Mouse (Mus musculus): ENCODE results near the gene Etl4. TPM values are rescaled to one million over a fixed set of nuclear protein-coding genes. Genes with fewer than 3 reads are reported as not detected.

Gene Etl4
- total and polyA plus RNA-seq, 3 experiments = not detected

DNA sequence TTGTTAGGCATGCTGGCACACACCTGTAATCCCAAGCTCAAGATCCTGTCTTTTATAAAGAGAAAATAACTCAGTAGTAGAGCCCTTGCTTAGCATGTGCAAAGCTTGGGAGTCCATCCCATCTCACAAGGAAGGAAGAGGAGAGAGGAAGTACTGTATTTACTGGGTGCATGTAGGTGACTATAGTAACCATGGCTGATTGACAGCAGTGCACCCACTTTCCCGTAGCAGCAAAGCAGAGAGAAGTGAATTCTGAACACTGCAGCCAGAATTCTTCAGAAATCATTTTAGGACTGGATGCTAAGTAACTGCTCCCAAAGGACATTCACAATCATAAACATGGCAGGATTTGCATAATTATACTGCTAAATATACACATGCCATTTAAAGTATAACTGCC is 838.1 kb downstream of the Etl4 start:
- Histone ChIP-seq H3K9me3 (replicated peaks; ENCODE audit: insufficient read depth, low read length) (no peaks in the 10 kb centered on the region), H3K36me3 (ENCODE audit: control insufficient read depth in 1 of 2, insufficient read depth in 2 of 2, low read length in 2 of 2) (no peaks in the 10 kb centered on the region), H3K4me3 (ENCODE audit: control insufficient read depth in 1 of 2, insufficient read depth in 1 of 2, low read depth in 2 of 2, low read length in 2 of 2) (no peak overlapping the region), H3K27me3 (ENCODE audit: control insufficient read depth in 1 of 2, insufficient read depth in 2 of 2, low read length in 2 of 2) (no peaks in the 10 kb centered on the region), H3K27ac (ENCODE audit: control insufficient read depth, low read depth, low read length) (no peak overlapping the region), H3K79me2 (ENCODE audit: control insufficient read depth, insufficient read depth, low read length, poor library complexity) (no peaks in the 10 kb centered on the region), H3K9ac (ENCODE audit: control insufficient read depth, low read depth, low read length, poor library complexity, severe bottlenecking) (no peak overlapping the region), H3K4me1 (ENCODE audit: control insufficient read depth in 1 of 2, insufficient read depth in 2 of 2, low read length in 2 of 2) (no peaks in the 10 kb centered on the region)
- TF ChIP-seq POLR2AphosphoS5 (IDR thresholded peaks at IDR 0.05; ENCODE audit: borderline replicate concordance, low read depth, low read length) (no peak), CHD2 (IDR thresholded peaks at IDR 0.05; ENCODE audit: low read length) (no peak), TAL1 (IDR thresholded peaks at IDR 0.05; ENCODE audit: low read length) (no peak), KAT2A (conservative IDR thresholded peaks at IDR 0.05; ENCODE audit: low read depth, low read length) (no peak), GATA1 (IDR thresholded peaks at IDR 0.05; ENCODE audit: low read depth, low read length) (no peak), NRF1 (IDR thresholded peaks at IDR 0.05; ENCODE audit: insufficient read depth, low read depth, low read length, poor library complexity, severe bottlenecking) (no peak), UBTF (IDR thresholded peaks at IDR 0.05; ENCODE audit: borderline replicate concordance, insufficient read depth, low read depth, low read length) (no peak), USF1 (IDR thresholded peaks at IDR 0.05; ENCODE audit: low read depth, low read length) (no peak), MAFK (IDR thresholded peaks at IDR 0.05; ENCODE audit: borderline replicate concordance, low read depth, low read length) (no peak), NELFE (IDR thresholded peaks at IDR 0.05; ENCODE audit: low read depth, low read length) (no peak), POLR2AphosphoS2 (IDR thresholded peaks at IDR 0.05; ENCODE audit: low read length) (no peak), MEF2A (IDR thresholded peaks at IDR 0.05; ENCODE audit: extremely low read depth, insufficient replicate concordance, low read depth, low read length, poor library complexity, severe bottlenecking) (no peak), ZKSCAN1 (IDR thresholded peaks at IDR 0.05; ENCODE audit: low read depth, low read length) (no peak), USF2 (IDR thresholded peaks at IDR 0.05; ENCODE audit: borderline replicate concordance in 1 of 2, insufficient read depth in 1 of 2, low read depth in 1 of 2, low read length in 2 of 2) (no peak), CTCF (IDR thresholded peaks at IDR 0.05 in 2 of 3, conservative IDR thresholded peaks at IDR 0.05 in 1 of 3; ENCODE audit: control insufficient read depth in 1 of 3, insufficient read depth in 1 of 3, low read depth in 2 of 3, low read length in 3 of 3, poor library complexity in 1 of 3, severe bottlenecking in 1 of 3) (no peak), TBP (IDR thresholded peaks at IDR 0.05; ENCODE audit: low read depth, low read length) (no peak)
- DNase-seq (ENCODE audit: low read depth, low spot score) = no peak

DNA sequence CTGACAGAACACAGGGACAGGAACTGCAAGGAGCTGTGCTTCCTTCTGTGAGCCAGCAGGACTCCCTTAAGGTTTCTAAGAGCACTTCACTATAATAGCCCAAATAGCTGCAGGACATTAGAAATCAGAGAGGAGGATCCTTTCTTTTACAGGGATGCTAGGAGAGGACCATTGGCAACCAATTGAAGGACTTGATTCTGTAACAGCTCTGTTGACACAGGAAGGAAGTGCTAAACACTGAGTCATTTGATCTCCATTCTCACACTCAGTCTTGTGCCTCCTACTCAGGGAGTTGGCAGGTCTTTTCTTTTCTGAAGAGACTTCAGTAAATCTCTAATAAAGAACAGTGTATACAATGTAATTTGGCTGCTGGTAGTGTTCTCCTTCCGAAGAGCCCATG is 838.9 kb downstream of the Etl4 start:
- Histone ChIP-seq H3K9ac (ENCODE audit: control insufficient read depth, low read depth, low read length, poor library complexity, severe bottlenecking) (no peak overlapping the region), H3K27me3 (ENCODE audit: control insufficient read depth in 1 of 2, insufficient read depth in 2 of 2, low read length in 2 of 2) (no peaks in the 10 kb centered on the region), H3K27ac (ENCODE audit: control insufficient read depth, low read depth, low read length) (no peak overlapping the region), H3K79me2 (ENCODE audit: control insufficient read depth, insufficient read depth, low read length, poor library complexity) (no peaks in the 10 kb centered on the region), H3K4me3 (ENCODE audit: control insufficient read depth in 1 of 2, insufficient read depth in 1 of 2, low read depth in 2 of 2, low read length in 2 of 2) (no peak overlapping the region), H3K36me3 (ENCODE audit: control insufficient read depth in 1 of 2, insufficient read depth in 2 of 2, low read length in 2 of 2) (no peaks in the 10 kb centered on the region), H3K4me1 (ENCODE audit: control insufficient read depth in 1 of 2, insufficient read depth in 2 of 2, low read length in 2 of 2) (no peaks in the 10 kb centered on the region), H3K9me3 (replicated peaks; ENCODE audit: insufficient read depth, low read length) (no peaks in the 10 kb centered on the region)
- DNase-seq (ENCODE audit: low read depth, low spot score) = no peak
- no peak for TF ChIP-seq BHLHE40 (IDR thresholded peaks at IDR 0.05; ENCODE audit: borderline replicate concordance, low read depth, low read length)
- TF ChIP-seq TBP (IDR thresholded peaks at IDR 0.05; ENCODE audit: low read depth, low read length) = no peak
- no peak for TF ChIP-seq CTCF (IDR thresholded peaks at IDR 0.05 in 2 of 3, conservative IDR thresholded peaks at IDR 0.05 in 1 of 3; ENCODE audit: control insufficient read depth in 1 of 3, insufficient read depth in 1 of 3, low read depth in 2 of 3, low read length in 3 of 3, poor library complexity in 1 of 3, severe bottlenecking in 1 of 3)
- no peak for TF ChIP-seq POLR2AphosphoS5 (IDR thresholded peaks at IDR 0.05; ENCODE audit: borderline replicate concordance, low read depth, low read length)
- no peak for TF ChIP-seq RAD21 (IDR thresholded peaks at IDR 0.05; ENCODE audit: low read depth, low read length)
- TF ChIP-seq TCF12 (IDR thresholded peaks at IDR 0.05; ENCODE audit: low read depth, low read length) = no peak
